Mouse (Mus musculus): ENCODE results near the gene Ltb.
"Not testable (repeated sequence)": the region's sequence is repeated elsewhere in the genome, so short reads cannot be mapped to it uniquely, and the experiment has no call there.

Gene Ltb

DNA sequence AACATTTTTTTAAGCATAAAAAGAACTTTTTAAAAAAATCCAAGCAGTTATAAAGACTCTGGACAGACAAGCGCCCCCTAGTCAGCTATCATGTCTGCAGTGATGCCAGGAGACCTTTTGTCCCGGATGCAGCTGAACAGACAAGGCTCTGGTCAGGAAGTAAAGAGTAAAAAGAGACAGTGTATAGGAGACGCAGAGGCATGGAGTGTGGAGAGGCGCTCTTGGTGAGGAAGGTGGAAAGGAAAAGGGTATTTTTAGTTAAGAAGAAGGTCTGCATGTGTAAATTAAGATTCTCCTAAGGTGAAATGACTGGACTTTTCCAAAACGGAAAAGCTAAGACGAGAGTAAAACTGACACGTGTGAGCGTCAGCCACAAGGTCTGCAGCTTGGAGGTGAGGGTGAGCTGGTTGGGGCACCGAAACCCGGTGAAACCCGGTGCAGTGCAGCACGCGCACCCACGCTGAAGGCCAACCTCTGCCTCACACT, 32.4 kb downstream of the Ltb start:
- no peak for DNase-seq

DNA sequence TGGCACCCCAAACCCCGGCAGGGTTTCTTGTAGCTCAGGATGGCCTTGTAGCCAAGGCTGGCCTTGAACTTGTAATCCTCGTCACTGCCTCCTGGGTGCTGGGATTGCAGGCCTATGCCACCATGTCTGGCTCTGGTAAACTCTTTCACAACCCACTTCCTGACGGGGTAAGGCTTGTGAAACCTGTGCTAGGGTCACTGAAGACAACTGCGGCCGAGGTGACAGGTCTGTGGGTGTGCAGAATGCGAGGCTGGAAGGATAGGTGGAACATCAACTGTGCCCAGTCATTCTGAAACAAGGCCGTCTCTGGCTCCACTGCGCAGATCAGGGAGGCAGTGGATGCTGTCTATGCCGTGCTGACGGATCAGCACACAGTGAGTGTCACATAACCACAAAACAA, 36.8 kb downstream of the Ltb start:
- DNase-seq: no peak

DNA sequence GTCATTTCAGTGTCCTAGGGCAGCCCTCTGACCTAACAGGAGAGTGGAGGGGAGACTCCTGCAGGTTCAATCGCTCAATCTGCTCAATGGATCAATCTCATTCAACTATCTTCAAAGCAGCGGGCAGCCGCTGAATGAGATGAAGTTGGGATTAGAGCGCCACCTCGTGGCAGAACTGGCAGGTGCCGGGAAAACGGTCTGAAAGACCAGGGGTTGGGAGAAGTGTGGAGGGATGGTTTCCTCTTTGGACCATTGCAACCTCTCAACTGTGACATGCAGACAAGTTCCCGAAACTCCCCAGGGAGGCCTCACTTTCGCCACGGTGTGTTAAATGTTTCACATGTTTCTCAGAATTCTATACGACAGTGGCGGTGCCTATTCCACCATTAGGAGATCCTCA, 37.8 kb downstream of the Ltb start:
- peak; percentile 87 for DNase-seq

DNA sequence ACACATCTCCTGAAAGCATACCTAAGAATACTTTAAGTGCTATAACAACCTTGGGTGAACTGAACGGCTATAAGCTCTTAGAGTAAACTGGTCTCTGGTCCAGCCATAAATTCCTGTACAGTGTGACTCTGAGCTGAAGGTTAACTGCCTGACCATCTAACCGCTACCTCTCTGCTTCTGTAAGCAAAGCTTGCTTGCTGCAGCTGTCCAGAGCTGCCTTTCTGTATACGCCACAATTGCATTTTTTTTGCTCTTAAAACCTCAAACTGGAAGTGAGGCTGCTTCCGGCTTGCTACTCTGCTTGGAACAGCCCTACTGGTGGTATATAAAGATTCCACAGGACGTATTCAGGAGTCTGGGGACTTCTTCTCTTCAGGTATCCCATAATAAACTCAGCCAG, 38.4 kb downstream of the Ltb start:
- DNase-seq: no peak

DNA sequence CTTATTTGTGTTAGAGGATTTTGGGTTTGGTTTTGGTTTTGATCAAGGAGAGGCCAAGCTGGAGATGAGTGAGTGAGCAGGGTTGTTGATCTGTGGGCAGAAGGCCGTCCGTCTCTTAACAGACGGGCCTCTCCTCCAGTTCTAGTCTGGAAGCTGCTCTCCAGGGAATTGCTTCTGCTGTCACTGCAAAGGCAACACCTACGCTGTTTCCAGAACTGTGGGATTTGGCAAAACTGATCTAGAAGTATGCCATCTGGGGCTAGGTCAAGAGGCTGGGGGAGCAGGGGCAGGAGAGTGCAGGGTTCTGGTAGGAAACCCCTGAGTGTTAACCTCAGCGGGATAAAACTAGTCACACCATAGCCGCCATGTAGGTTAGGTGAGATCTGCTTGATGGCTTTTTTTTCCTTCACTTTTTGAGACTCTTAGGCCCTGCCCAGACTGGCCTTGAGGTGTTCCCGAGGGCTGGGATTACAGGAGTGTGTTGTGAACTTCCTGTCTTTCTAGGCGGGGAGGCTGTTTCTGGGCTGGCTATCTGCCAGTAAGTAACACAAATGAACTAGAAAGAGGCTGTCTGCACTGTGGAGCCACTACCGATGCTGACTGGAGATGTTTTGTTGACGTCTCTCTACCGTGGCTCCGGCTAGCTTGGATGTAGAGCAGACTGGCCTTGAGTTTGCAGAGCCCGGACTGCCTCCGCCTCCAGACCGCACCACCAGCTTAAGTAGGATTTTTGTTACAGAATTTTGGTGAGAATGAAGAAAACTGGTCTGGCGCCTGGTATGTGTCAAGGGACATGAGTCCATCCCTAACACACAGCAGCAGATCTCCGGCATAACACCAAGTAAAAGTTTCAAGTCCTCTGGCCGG, 39.1 kb downstream of the Ltb start, which contains the start of gene Atp6v1g2:
Gene Atp6v1g2, plus strand, starts transcription at position 547 of the 867 bp plus-strand sequence.
- DNase-seq: no peak

DNA sequence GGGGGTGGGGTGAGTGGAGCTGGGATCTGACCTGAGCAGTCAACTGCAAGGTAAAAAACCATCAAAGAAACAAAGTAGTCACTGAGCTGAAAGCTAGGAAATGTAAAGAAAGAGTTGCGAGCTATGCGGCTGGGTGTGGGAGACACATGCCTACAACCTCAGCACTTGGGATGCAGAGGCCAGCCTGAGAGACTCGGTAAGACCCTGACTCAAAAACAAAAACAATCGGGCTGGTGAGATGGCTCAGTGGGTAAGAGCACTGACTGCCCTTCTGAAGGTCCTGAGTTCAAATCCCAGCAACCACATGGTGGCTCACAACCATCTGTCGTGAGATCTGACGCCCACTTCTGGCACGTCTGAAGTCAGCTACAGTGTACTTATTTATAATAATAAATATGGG, 39.9 kb downstream of the Ltb start:
- DNase-seq: not testable (repeated sequence)

DNA sequence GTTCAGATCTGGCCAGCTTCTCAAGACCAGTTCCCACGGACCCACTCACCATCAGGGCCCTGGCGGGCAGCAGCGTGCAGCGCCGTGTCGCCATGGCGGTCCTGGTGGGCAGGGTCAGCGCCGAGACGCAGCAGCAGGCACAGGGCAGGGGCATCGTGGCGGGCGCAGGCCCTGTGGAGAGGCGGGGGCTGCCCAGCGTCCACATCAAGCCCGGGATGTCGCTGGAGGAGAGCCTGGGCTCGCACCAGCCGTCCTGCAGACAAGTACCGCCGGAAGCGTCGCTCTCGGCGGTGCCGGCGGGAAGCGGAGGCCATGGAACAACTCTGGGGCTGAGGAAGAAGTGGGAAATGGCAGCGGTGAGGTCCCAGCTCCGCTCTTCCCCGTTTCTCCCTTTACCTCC, 40.7 kb downstream of the Ltb start:
- DNase-seq: peak; percentile 60

DNA sequence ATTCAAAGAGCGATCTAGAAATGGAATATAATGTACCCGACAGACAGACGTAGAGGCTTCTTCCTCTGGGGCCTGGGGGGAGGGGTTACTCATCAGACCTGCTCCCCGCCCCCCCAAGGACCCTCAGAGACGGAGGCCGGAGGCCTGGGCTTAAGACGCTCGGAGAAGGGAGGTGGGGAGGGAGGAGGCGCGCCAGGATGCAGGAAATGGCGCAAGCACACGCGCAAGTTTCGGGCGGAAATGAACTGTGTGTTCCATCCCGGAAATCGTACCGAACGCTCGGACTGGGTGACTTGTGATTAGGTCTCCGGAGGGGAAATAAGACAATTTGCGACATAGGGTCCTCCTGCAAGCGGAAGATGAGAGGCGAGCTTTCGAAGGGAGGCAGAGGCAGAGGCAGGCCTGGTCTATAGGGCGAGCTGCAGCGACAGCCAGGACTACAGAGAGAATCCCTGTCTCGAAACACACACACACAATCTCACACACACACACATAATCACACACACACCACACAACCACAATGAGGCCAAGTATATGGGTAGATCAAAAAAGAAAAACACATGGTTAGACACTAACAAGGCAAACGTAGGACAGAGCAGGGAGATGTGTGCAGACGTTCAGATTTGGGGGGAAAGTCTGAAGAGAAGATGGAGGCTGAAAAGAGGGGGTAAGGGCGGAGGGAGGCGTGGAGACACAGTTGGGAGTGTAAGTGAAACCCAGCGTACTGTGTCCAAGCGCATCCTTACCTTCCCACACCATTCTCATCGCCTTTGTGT, 41.6 kb downstream of the Ltb start, which contains the start of gene Nfkbil1:
Gene Nfkbil1, minus strand, starts transcription at position 179 of the 776 bp plus-strand sequence.
- DNase-seq: peak; percentile 97

DNA sequence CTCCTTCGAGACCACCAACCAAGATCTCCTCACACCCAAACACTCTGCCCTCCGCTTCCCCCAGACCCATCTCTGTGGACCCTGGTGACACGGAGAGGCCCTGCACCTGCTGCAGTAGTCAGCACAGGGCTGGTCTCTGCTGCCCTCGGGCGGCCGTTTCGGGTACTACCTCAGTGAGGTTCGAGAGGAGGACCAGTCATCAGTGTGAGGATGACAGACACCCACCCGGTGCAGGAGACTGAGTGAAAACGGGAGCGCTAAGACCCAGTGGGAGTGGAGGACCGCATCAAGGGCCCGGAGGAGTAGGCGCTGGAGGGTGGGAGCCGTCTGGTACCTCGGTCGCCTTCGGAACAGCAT, 42.1 kb downstream of the Ltb start:
- peak; percentile 95 for DNase-seq

DNA sequence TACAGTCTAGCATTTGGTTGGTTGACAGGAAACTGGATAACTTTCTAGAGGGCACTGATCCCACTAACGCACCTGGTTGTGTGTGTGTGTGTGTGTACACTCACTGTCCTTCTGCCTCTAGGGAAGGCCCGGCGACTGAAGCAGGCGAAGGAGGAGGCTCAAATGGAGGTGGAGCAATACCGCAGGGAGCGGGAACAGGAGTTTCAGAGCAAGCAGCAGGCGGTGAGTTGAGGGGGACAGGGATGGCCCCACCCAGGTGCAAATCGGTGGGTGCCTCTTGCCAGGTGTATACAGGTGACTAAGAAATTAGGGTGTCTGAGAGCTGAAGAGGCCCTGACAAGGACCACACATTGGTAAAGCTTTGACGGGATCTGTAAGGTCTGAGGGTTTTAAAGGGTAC, 42.8 kb downstream of the Ltb start:
- DNase-seq: no peak

DNA sequence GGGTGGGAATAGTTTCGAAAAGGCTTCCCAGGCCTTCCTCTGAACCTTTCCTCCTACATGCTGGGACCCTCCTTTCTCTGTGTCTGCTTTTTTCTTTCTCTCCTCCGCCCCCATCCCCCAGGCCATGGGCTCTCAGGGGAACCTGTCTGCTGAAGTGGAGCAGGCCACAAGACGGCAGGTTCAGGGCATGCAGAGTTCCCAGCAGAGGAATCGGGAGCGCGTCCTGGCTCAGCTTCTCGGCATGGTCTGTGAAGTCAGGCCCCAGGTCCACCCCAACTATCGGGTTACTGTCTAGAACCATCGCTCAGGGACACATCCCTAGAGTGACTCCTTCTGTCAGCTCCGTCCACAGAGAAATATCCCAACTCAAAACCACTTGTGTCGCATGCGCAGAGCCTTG, 43.3 kb downstream of the Ltb start:
- no peak for DNase-seq

DNA sequence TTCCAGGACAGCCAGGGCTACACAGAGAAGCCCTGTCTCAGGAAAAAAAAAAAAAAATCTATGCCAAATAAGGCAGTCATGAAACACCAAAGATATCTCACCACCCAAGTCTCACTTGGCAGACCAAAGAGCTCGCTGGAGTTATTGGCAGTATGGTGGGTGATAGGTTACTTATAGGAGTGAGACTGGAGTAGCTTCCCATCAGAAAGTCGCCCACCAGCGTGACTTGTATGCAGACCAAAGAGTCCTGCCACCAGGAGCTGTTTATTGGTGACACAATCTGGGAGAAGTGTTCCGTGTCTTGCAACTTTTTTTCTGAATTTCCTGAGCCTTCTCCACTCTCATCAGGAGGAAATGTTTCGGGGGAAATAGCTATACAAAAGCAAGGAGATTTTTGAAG, 45.5 kb downstream of the Ltb start:
- DNase-seq: no peak

DNA sequence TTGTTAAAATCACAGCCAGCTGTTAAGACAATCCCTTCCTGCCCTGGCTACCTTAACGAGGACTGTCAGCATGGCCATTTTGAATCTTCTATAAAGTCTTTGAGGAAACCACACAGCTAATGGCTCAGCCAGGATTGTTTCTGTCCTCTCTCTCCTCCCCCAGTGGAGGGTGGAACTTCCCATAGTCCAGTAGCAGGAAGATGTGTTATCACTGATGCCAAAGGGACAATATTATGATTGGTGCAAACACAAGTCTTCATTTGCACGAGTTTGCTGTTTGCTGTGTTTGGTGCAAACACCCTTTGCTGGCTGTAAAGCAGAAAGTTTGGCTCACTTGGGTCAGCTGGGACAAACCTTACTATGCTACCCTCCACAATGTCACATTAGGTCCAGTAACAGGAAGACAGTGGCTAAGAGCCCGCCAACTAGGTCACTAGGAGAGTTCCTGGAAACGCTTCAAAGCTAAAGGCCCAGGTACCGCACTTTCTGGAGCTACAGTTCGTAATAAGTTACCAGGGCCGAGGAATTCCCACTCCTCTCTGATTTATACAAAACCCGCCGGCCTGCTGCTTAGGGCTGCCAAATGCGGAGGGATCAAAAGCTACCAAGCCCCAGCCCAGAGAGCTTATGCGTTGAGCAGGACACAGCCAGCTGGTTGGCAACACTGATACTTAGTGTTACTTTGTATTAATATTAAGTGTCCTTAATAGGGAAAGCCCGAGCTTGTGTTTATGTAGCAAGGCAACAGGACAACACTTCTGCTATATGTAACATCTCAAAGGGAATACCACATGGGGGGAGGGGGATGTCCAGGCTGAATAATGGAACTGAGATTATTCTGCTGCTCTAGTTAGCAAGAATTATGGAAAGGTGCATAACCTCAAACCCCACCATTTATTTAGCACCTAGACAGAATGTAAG, 46.4 kb downstream of the Ltb start:
- DNase-seq: no peak

DNA sequence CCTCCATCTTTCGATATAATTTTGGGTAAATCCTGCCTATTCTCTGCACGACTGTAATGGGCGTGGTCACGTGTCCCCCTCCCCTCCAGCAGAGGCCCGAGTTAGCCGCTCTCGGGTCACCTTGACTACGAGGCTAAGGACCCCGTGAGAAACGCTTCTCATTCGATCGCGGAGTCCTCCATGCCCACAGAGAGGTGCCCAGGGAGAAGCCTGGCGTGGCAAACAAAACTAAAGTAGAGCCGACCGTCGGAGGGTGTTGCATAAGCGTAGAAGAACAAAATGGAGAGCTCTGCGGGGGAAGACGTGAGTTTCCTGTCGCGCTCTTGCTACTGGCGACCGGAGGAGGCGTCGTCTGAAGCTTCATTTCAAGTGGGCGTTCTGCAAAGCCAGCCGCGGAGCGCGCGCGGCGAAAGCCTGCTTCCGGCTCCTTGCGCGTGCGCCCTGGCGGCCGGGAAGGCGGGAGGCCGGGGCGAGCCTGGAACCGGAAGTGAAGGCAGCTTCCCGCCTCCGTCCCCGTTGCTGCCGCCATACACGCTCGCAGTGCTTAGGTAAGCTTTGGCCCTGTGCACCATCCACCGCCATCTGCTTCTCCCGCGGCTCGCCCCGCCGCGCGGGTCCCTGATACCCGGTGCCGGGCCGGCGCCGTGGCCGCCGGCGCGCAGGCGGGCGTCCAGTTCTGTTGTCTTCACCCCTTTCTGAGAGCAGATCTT, 47.2 kb downstream of the Ltb start, which contains the start of gene Ddx39b:
Gene Ddx39b, plus strand, starts transcription at position 442 of the 710 bp plus-strand sequence.
- DNase-seq: peak; percentile 98

DNA sequence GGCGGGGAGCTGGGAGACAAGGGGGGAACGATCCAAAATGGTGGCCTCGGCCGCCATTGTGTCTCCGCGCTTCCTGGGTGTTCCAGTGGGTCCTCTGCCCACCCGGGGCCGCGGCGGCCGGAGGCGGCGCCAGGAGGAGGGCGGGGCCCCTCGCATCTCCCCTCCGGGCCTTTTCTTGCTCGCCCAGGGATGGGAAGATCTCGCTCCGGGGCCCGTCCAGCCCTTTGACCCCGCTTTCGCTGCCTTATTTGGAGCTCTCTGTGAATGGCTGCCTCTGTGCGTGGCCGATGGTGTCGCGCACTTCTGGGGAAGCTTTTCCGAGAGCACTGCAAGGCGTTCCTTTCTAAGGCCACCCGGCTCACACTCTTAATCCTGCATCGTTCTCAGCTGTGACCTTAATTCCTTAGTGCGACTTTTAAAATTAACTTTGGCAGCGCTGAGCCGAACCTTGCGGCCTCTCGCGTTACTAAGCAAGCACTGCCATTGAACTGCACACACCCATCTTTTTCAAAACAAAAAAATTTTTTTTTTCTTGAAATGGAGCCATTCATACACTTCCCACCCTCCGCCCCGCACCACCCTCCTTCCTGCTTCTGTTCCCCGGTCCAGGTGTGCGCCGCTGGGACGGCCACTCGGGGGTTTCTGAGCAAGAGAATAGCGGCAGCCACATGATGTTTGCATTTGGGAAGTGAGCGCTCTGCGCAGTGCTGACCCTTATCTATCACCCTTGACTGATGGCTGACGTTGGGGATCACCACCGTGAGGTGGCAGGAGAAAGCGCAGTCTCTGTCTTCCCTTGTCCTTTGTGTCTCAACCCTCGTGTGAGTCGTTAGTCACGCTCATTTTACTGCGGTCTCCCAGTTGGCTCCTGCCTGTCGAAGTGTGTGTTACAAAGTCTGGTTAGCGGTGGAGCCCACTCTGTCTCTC, 48.0 kb downstream of the Ltb start:
- DNase-seq: peak; percentile 86

DNA sequence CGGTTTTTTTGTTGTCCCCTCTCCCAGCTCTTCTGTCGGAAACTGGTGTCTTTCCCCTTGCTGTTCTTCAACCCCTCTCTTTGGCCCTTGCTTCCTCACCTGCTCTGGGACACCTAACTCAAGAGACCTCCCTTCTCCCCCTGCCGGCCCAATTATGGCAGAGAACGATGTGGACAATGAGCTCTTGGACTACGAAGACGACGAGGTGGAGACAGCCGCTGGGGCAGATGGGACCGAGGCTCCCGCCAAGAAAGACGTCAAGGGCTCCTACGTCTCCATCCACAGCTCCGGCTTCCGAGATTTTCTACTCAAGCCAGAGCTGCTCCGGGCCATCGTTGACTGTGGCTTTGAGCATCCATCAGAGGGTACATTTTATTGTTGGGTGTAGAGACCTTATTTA, 48.8 kb downstream of the Ltb start:
- peak; percentile 69 for DNase-seq

DNA sequence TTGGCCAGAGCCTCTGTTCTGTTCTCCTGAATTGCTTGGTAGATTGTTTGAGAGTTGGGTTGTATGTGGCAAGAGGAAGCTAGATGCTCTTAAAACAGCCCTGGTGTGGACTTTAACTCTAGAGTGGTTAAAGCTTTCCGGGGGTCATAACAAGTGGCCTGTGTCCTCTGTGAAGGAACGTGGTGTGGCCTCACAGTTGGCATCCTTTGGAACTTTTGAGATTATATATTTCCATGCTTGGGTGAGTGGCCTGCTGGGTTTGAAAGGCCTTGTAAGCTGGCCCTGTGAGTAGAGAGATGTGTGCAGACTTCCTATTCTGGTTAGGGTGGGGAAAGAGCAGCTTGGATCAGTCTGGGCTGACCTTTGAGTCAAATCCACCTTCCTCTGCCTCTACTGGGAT, 50.8 kb downstream of the Ltb start:
- no peak for DNase-seq
